Mouse (Mus musculus) limb, embryonic 10.5 days (tissue): ENCODE data around the gene Cnbp. TPM values are rescaled to one million over a fixed set of nuclear protein-coding genes. Genes with fewer than 3 reads are reported as not detected.

Source experiments
- DNase-seq: peaks from one replicate; pipeline ENCODE4 v3.0.0-alpha.2; 2017; ENCODE audit warnings: low spot score
- H3K27ac ChIP-seq: fragments of 300-500 bp; sonication (generic); 2 replicates; pipeline ENCODE4 v1.5.1; 2016; ENCODE audit warnings: mild to moderate bottlenecking
- H3K27me3 ChIP-seq: fragments of 300-500 bp; sonication (generic); 2 replicates; pipeline ENCODE4 v1.6.1; 2016; ENCODE audit warnings: low read depth, mild to moderate bottlenecking; ENCODE audit not compliant: poor library complexity, severe bottlenecking
- H3K36me3 ChIP-seq: fragments of 300-500 bp; sonication (generic); 2 replicates; pipeline ENCODE4 v1.6.1; 2016; ENCODE audit warnings: mild to moderate bottlenecking, moderate library complexity
- H3K4me1 ChIP-seq: fragments of 300-500 bp; sonication (generic); 2 replicates; pipeline ENCODE4 v1.6.1; 2016
- H3K4me3 ChIP-seq: fragments of 300-500 bp; sonication (generic); 2 replicates; pipeline ENCODE4 v1.5.1; 2016; ENCODE audit warnings: mild to moderate bottlenecking, moderate library complexity
- H3K9me3 ChIP-seq: fragments of 300-500 bp; sonication (generic); replicated peaks from 2 replicates; pipeline ENCODE4 v1.6.1; 2016; ENCODE audit warnings: mild to moderate bottlenecking
- WGBS: fragments of 180-500 bp; shearing (Covaris S2); methylation state at CpG from one replicate; pipeline ENCODE4 v1.1.7; 2016; 5-methylcytosine and 5-hydroxymethylcytosine counted together
- polyA plus RNA-seq: library from polyadenylated mRNA; unstranded; fragments of >200 nt; fragmentation: Nextera tagmentation; extraction: Ambion mirVana; gene quantifications from 2 replicates; pipeline ENCODE4 v1.2.1, GENCODE M21; 2016

Cnbp gene
- polyA plus RNA-seq, 1 experiment from 2014 or later, result 1,415 TPM

- DNase-seq, result no peak
- H3K36me3 ChIP-seq, result peaks cover 15% of the 10 kb centered on the region; the same call in 1 of the 2 replicates
- peaks cover 25% of the 10 kb centered on the region for H3K4me1 ChIP-seq
- H3K27me3 ChIP-seq, result no peaks in the 10 kb centered on the region
- no peak overlapping the region for H3K4me3 ChIP-seq
- 93% methylated on average over 2 of the region's 2 CpGs for WGBS
- H3K27ac ChIP-seq, result no peak overlapping the region
- no peaks in the 10 kb centered on the region for H3K9me3 ChIP-seq
Measured at GRCm38 (mm10) chr6:87809144-87809543, 41.8 kb downstream of the Cnbp start.

GRCm38 (mm10) chr6:87808521-87808920 is 42.4 kb downstream of the Cnbp start:
- Histone ChIP-seq H3K27me3 (no peaks in the 10 kb centered on the region), H3K27ac (no peak overlapping the region), H3K9me3 (no peaks in the 10 kb centered on the region), H3K4me1 (peaks cover 25% of the 10 kb centered on the region), H3K36me3 (peaks cover 10% of the 10 kb centered on the region; the same call in 1 of the 2 replicates), H3K4me3 (no peak overlapping the region)
- DNase-seq, result no peak
- WGBS, result 90% methylated on average over 3 of the region's 3 CpGs

GRCm38 (mm10) chr6:87807735-87808440 is 43.0 kb downstream of the Cnbp start:
- Histone ChIP-seq H3K4me1 (peaks cover 25% of the 10 kb centered on the region), H3K27me3 (no peaks in the 10 kb centered on the region), H3K36me3 (0 out of 2 replicates have a peak, but pooled peaks cover 5% of the 10 kb centered on the region), H3K4me3 (no peak overlapping the region), H3K9me3 (no peaks in the 10 kb centered on the region), H3K27ac (no peak overlapping the region)
- DNase-seq, result no peak
- WGBS, result 83% methylated on average over 4 of the region's 4 CpGs

- Histone ChIP-seq H3K36me3 (0 out of 2 replicates have a peak, but pooled peaks cover 5% of the 10 kb centered on the region), H3K4me3 (no peak overlapping the region), H3K9me3 (no peaks in the 10 kb centered on the region), H3K27me3 (no peaks in the 10 kb centered on the region), H3K4me1 (peaks cover 16% of the 10 kb centered on the region), H3K27ac (no peak overlapping the region)
- no peak for DNase-seq
- 67% methylated on average over 2 of the region's 2 CpGs for WGBS
Measured at GRCm38 (mm10) chr6:87806857-87807256, 44.0 kb downstream of the Cnbp start.

GRCm38 (mm10) chr6:87806028-87806427 is 44.9 kb downstream of the Cnbp start:
- DNase-seq, result no peak
- Histone ChIP-seq H3K4me1 (peaks cover 9% of the 10 kb centered on the region), H3K27me3 (no peaks in the 10 kb centered on the region), H3K9me3 (no peaks in the 10 kb centered on the region), H3K4me3 (no peak overlapping the region), H3K27ac (no peak overlapping the region), H3K36me3 (0 out of 2 replicates have a peak, but pooled peaks cover 5% of the 10 kb centered on the region)
- WGBS, result 83% methylated on average over 2 of the region's 2 CpGs

GRCm38 (mm10) chr6:87805448-87805847 is 45.5 kb downstream of the Cnbp start:
- Histone ChIP-seq H3K4me1 (peaks cover 3% of the 10 kb centered on the region), H3K27ac (no peak overlapping the region), H3K4me3 (no peak overlapping the region), H3K9me3 (no peaks in the 10 kb centered on the region), H3K27me3 (no peaks in the 10 kb centered on the region), H3K36me3 (0 out of 2 replicates have a peak, but pooled peaks cover 5% of the 10 kb centered on the region)
- 91% methylated on average over 7 of the region's 7 CpGs for WGBS
- no peak for DNase-seq

DNA sequence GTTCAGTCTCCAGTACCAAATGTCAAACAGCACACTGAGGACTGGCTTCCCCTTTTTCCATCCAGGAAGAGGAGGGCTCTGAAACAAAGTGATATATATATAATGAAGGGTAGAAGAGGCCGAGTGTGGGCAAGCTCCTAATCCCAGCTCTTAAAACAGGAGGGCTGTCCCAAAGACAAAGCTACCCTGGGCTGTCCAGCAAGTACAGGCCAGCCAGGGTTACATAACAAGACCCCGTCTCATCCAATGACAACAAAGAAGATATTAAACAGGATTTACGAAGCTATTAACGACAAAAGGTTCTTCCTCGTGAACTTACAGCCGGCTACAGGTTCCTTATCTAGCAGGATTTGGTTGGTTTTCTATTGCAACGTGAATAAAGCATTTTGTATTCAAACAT is 46.0 kb downstream of the Cnbp start:
- H3K27ac ChIP-seq, result no peak overlapping the region
- no peaks in the 10 kb centered on the region for H3K9me3 ChIP-seq
- H3K4me1 ChIP-seq, result no peaks in the 10 kb centered on the region
- H3K27me3 ChIP-seq, result no peaks in the 10 kb centered on the region
- H3K4me3 ChIP-seq, result no peak overlapping the region
- H3K36me3 ChIP-seq, result 0 out of 2 replicates have a peak, but pooled peaks cover 5% of the 10 kb centered on the region
- DNase-seq, result no peak
- WGBS, result 87% methylated on average over 7 of the region's 7 CpGs

DNA sequence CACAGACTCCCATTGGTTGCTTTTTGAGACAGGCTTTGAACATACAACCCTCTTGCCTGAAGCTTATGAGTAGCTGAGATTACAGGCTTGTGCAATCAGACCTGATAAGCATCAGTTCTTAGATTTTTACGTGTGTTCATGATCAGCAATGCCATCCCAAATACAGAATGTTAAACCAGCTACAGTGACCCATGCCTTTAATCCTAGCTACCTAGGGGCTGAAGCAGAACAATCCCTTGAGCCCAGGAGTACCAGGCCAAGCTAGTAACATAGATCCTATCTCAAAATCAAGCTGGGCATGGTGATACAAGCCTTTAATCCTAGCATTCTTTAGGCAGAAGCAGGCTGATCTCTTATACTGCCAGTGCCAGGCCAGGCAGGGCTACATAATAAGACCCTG is 46.9 kb downstream of the Cnbp start:
- Histone ChIP-seq H3K4me1 (no peaks in the 10 kb centered on the region), H3K27me3 (no peaks in the 10 kb centered on the region), H3K9me3 (no peaks in the 10 kb centered on the region), H3K36me3 (0 out of 2 replicates have a peak, but pooled peaks cover 5% of the 10 kb centered on the region), H3K27ac (no peak overlapping the region), H3K4me3 (no peak overlapping the region)
- WGBS, result 85% methylated on average over 1 of the region's 1 CpGs
- no peak for DNase-seq

DNA sequence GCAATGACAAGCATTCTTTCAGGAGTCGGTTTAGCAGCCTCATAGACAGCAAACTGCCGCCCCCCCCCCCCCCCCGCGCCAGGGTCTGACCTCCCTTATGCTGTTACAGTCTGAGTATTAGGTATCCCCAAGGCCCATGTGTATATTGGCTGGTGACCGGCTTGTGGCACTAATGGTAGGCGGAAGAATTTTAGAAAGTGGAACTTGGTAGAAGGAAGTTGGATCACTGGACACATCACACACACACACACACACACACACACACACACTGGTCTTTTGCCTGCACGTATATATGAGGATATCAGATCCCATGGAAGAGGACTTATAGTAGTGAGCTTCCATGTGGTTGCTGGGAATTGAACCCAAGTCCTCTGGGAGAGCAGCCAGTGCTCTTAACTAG is 48.4 kb downstream of the Cnbp start:
- peaks cover 6% of the 10 kb centered on the region for H3K4me1 ChIP-seq
- H3K27ac ChIP-seq, result no peak overlapping the region
- no peaks in the 10 kb centered on the region for H3K9me3 ChIP-seq
- H3K27me3 ChIP-seq, result no peaks in the 10 kb centered on the region
- WGBS, result 88% methylated on average over 7 of the region's 7 CpGs
- H3K36me3 ChIP-seq, result 0 out of 2 replicates have a peak, but pooled peaks cover 5% of the 10 kb centered on the region
- no peak for DNase-seq
- H3K4me3 ChIP-seq, result no peak overlapping the region

DNA sequence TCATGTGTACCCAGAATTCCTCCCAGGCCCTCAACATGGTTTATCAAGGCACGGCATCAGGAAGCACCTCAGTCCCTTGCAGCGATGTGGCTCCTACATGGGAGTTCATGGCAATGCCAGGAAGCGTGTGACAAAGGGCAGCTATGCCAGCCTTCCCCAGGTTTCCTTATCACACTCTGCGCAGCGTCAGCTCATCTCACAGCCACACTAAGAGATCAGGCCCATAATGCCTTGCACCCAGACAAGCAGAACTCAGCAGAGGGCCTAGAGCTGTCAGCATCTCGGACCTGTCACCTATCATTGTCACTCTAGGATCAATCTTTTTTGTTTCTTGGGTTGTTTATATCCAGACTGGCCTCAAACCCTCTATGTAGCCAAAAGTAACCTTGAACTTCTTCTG is 51.3 kb downstream of the Cnbp start:
- Histone ChIP-seq H3K27me3 (no peaks in the 10 kb centered on the region), H3K27ac (no peak overlapping the region), H3K36me3 (0 out of 2 replicates have a peak, but pooled peaks cover 4% of the 10 kb centered on the region), H3K4me3 (no peak overlapping the region), H3K9me3 (no peaks in the 10 kb centered on the region), H3K4me1 (peaks cover 11% of the 10 kb centered on the region)
- no peak for DNase-seq
- WGBS, result 93% methylated on average over 6 of the region's 6 CpGs

DNA sequence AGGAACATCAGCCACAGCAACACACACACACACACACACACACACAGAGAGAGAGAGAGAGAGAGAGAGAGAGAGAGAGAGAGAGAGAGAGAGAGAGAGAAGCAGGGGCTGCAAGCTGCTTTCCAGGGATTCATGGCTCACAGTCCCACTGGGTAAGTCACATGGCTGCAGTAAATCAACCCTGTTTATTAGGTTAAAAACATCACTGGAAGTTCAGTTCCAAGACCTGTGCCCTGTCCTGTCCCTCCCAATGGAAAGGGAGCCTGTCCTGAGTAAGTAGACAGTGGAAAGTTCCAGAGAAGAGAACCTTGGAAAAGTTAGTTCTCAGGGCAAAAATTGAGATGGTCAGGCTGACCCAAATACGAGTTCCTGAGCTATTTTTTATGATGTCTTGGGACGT is 53.6 kb downstream of the Cnbp start:
- 28% methylated on average over 2 of the region's 2 CpGs for WGBS
- H3K9me3 ChIP-seq, result no peaks in the 10 kb centered on the region
- H3K36me3 ChIP-seq, result peaks cover 9% of the 10 kb centered on the region
- H3K27ac ChIP-seq, result no peak overlapping the region
- H3K4me3 ChIP-seq, result no peak overlapping the region
- peaks cover 11% of the 10 kb centered on the region for H3K4me1 ChIP-seq
- H3K27me3 ChIP-seq, result no peaks in the 10 kb centered on the region
- no peak for DNase-seq

GRCm38 (mm10) chr6:87796251-87796880 is 54.5 kb downstream of the Cnbp start:
- no peaks in the 10 kb centered on the region for H3K27me3 ChIP-seq
- peaks cover 11% of the 10 kb centered on the region for H3K4me1 ChIP-seq
- no peak for DNase-seq
- H3K27ac ChIP-seq, result no peak overlapping the region
- WGBS, result 92% methylated on average over 6 of the region's 6 CpGs
- no peak overlapping the region for H3K4me3 ChIP-seq
- H3K36me3 ChIP-seq, result peaks cover 18% of the 10 kb centered on the region
- no peaks in the 10 kb centered on the region for H3K9me3 ChIP-seq

GRCm38 (mm10) chr6:87795385-87796150 is 55.3 kb downstream of the Cnbp start:
- Histone ChIP-seq H3K27ac (no peak overlapping the region), H3K36me3 (peaks cover 20% of the 10 kb centered on the region), H3K9me3 (no peaks in the 10 kb centered on the region), H3K27me3 (no peaks in the 10 kb centered on the region), H3K4me1 (peaks cover 11% of the 10 kb centered on the region), H3K4me3 (no peak overlapping the region)
- no peak for DNase-seq
- 81% methylated on average over 6 of the region's 6 CpGs for WGBS
